Mouse (Mus musculus) olfactory bulb, adult 2 months (tissue): Measurements from ENCODE around the gene E130218I03Rik.

Experiments
- CTCF ChIP-seq: fragments of 200-500 bp; IDR thresholded peaks from 2 replicates; pipeline ENCODE4 v1.5.1; 2012; ENCODE audit warnings: low read depth, mild to moderate bottlenecking, low read length, moderate library complexity; ENCODE audit not compliant: insufficient read depth
- POLR2A ChIP-seq: fragments of 200-500 bp; IDR thresholded peaks from 2 replicates; pipeline ENCODE4 v1.6.1; 2012; ENCODE audit warnings: mild to moderate bottlenecking, low read depth, low read length, moderate library complexity; ENCODE audit not compliant: insufficient read depth

DNA sequence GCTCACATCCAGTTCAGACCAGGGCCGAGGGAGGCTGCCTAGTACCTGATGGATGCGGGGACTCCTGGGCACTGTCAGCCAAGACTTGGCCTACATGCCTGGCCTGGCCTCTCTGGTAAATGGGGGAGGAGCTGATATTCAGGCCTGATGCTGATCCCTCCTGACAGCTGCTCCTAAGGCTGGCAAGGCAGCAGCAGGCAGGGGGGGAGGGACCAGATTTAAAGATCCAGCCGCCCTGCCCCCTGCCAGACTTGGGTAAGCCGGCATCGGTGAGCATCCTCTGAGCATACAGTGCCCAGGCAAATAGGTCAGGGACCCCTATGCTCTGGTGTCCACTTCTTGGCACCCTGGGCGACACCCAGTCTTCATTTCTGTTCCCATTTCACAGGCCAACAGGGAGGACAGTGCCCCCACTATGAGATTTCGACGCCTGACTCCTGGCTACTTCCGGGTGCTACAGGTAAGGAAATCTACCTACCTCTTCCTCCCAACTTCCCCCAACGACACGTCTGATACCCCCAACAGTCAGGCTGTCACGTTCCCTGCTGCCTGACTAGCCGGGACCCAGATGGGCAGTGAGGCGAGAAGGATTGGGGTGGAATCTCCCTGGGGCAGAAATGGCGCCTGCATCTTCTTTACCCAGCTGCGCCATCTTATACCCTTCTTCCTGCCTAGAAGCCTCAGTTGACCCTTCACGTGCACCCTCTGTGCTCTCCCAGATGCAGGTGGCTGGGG, at the start of gene E130218I03Rik:
- TF ChIP-seq CTCF (no peak), POLR2A (no peak)
